Mouse (Mus musculus): Measurements from ENCODE around the gene Ero1lb. TPM values are rescaled to one million over a fixed set of nuclear protein-coding genes. Genes with fewer than 3 reads are reported as not detected.

The Ero1lb gene
- polyA plus RNA-seq, 1 experiment from 2014 or later: 2.1 TPM

GRCm38 (mm10) chr13:12543880-12544568 is 21.6 kb upstream of the Ero1lb start:
- ATAC-seq: peak; percentile 24; the same call in 1 of the 2 replicates
- Histone ChIP-seq H3K4me1 (peaks cover 7% of the 10 kb centered on the region; the same call in 1 of the 2 replicates), H3K36me3 (no peaks in the 10 kb centered on the region), H3K9ac (no peak overlapping the region), H3K27ac (no peak overlapping the region), H3K4me3 (no peak overlapping the region), H3K27me3 (replicated peaks) (no peaks in the 10 kb centered on the region; the same call in 1 of the 2 replicates), H3K4me2 (no peak overlapping the region), H3K9me3 (replicated peaks) (no peaks in the 10 kb centered on the region)
- WGBS (ENCODE audit: insufficient replicate concordance): 68% methylated on average over 8 of the region's 8 CpGs

GRCm38 (mm10) chr13:12554211-12554610 is 11.5 kb upstream of the Ero1lb start:
- Histone ChIP-seq H3K4me3 (no peak overlapping the region), H3K36me3 (no peaks in the 10 kb centered on the region), H3K4me1 (no peaks in the 10 kb centered on the region), H3K27me3 (replicated peaks) (no peaks in the 10 kb centered on the region), H3K4me2 (no peak overlapping the region), H3K27ac (no peak overlapping the region), H3K9ac (no peak overlapping the region), H3K9me3 (replicated peaks) (no peaks in the 10 kb centered on the region)
- no peak for ATAC-seq
- 44% methylated on average over 4 of the region's 4 CpGs for WGBS (ENCODE audit: insufficient replicate concordance)

GRCm38 (mm10) chr13:12559044-12559443 is 6.6 kb upstream of the Ero1lb start:
- no peak for ATAC-seq
- WGBS (ENCODE audit: insufficient replicate concordance): 45% methylated on average over 3 of the region's 3 CpGs
- no peak overlapping the region for H3K27ac ChIP-seq
- no peaks in the 10 kb centered on the region for H3K27me3 ChIP-seq (replicated peaks)
- no peaks in the 10 kb centered on the region for H3K9me3 ChIP-seq (replicated peaks)
- no peak overlapping the region for H3K9ac ChIP-seq
- H3K4me3 ChIP-seq: no peak overlapping the region
- H3K4me2 ChIP-seq: no peak overlapping the region
- H3K4me1 ChIP-seq: no peaks in the 10 kb centered on the region
- H3K36me3 ChIP-seq: no peaks in the 10 kb centered on the region

- Histone ChIP-seq H3K4me1 (no peaks in the 10 kb centered on the region), H3K27ac (no peak overlapping the region), H3K27me3 (replicated peaks) (no peaks in the 10 kb centered on the region), H3K9ac (no peak overlapping the region), H3K4me3 (no peak overlapping the region), H3K36me3 (no peaks in the 10 kb centered on the region), H3K4me2 (no peak overlapping the region), H3K9me3 (replicated peaks) (no peaks in the 10 kb centered on the region)
- no peak for ATAC-seq
- WGBS (ENCODE audit: insufficient replicate concordance): 57% methylated on average over 6 of the region's 6 CpGs
Measured at GRCm38 (mm10) chr13:12559462-12560120, 6.1 kb upstream of the Ero1lb start.

- H3K27me3 ChIP-seq (replicated peaks): peaks cover 7% of the 10 kb centered on the region
- H3K36me3 ChIP-seq: no peaks in the 10 kb centered on the region
- WGBS (ENCODE audit: insufficient replicate concordance): 67% methylated on average over 2 of the region's 2 CpGs
- no peak overlapping the region for H3K4me3 ChIP-seq
- H3K4me1 ChIP-seq: peaks cover 13% of the 10 kb centered on the region
- no peak for ATAC-seq
- H3K9me3 ChIP-seq (replicated peaks): no peaks in the 10 kb centered on the region
- H3K27ac ChIP-seq: no peak overlapping the region
- H3K4me2 ChIP-seq: no peak overlapping the region
- no peak overlapping the region for H3K9ac ChIP-seq
Measured at GRCm38 (mm10) chr13:12561729-12562128, 3.9 kb upstream of the Ero1lb start.

GRCm38 (mm10) chr13:12562256-12562655 is 3.4 kb upstream of the Ero1lb start:
- H3K27ac ChIP-seq: no peak overlapping the region
- ATAC-seq: no peak
- H3K9ac ChIP-seq: no peak overlapping the region
- H3K4me3 ChIP-seq: no peak overlapping the region
- 65% methylated on average over 4 of the region's 4 CpGs for WGBS (ENCODE audit: insufficient replicate concordance)
- H3K9me3 ChIP-seq (replicated peaks): no peaks in the 10 kb centered on the region
- H3K4me1 ChIP-seq: peaks cover 13% of the 10 kb centered on the region
- peaks cover 12% of the 10 kb centered on the region for H3K27me3 ChIP-seq (replicated peaks)
- no peak overlapping the region for H3K4me2 ChIP-seq
- H3K36me3 ChIP-seq: no peaks in the 10 kb centered on the region

- Histone ChIP-seq H3K4me3 (no peak overlapping the region), H3K27me3 (replicated peaks) (peaks cover 12% of the 10 kb centered on the region), H3K9me3 (replicated peaks) (no peaks in the 10 kb centered on the region), H3K4me1 (peaks cover 13% of the 10 kb centered on the region), H3K4me2 (no peak overlapping the region), H3K36me3 (no peaks in the 10 kb centered on the region), H3K9ac (no peak overlapping the region), H3K27ac (no peak overlapping the region)
- no peak for ATAC-seq
- WGBS (ENCODE audit: insufficient replicate concordance): 74% methylated on average over 1 of the region's 1 CpGs
Measured at GRCm38 (mm10) chr13:12567936-12568335, 2.3 kb downstream of the Ero1lb start.

GRCm38 (mm10) chr13:12568597-12569469 is 3.2 kb downstream of the Ero1lb start:
- Histone ChIP-seq H3K4me1 (peaks cover 13% of the 10 kb centered on the region), H3K9me3 (replicated peaks) (no peaks in the 10 kb centered on the region), H3K4me3 (no peak overlapping the region), H3K27me3 (replicated peaks) (peaks cover 12% of the 10 kb centered on the region), H3K27ac (no peak overlapping the region), H3K36me3 (no peaks in the 10 kb centered on the region), H3K4me2 (no peak overlapping the region), H3K9ac (no peak overlapping the region)
- no peak for ATAC-seq
- WGBS (ENCODE audit: insufficient replicate concordance): 51% methylated on average over 9 of the region's 9 CpGs

GRCm38 (mm10) chr13:12569741-12570140 is 4.1 kb downstream of the Ero1lb start:
- Histone ChIP-seq H3K4me1 (peaks cover 13% of the 10 kb centered on the region), H3K9ac (no peak overlapping the region), H3K27me3 (replicated peaks) (peaks cover 12% of the 10 kb centered on the region), H3K27ac (no peak overlapping the region), H3K9me3 (replicated peaks) (no peaks in the 10 kb centered on the region), H3K36me3 (no peaks in the 10 kb centered on the region), H3K4me3 (no peak overlapping the region), H3K4me2 (no peak overlapping the region)
- no peak for ATAC-seq
- WGBS (ENCODE audit: insufficient replicate concordance): 60% methylated on average over 7 of the region's 7 CpGs

- no peaks in the 10 kb centered on the region for H3K9me3 ChIP-seq (replicated peaks)
- H3K4me3 ChIP-seq: no peak overlapping the region
- WGBS (ENCODE audit: insufficient replicate concordance): 65% methylated on average over 9 of the region's 9 CpGs
- no peak overlapping the region for H3K9ac ChIP-seq
- no peak overlapping the region for H3K27ac ChIP-seq
- H3K27me3 ChIP-seq (replicated peaks): no peaks in the 10 kb centered on the region
- no peak overlapping the region for H3K4me2 ChIP-seq
- no peaks in the 10 kb centered on the region for H3K36me3 ChIP-seq
- H3K4me1 ChIP-seq: no peaks in the 10 kb centered on the region
- no peak for ATAC-seq
Measured at GRCm38 (mm10) chr13:12574979-12575536, 9.4 kb downstream of the Ero1lb start.

- Histone ChIP-seq H3K9ac (no peak overlapping the region), H3K9me3 (replicated peaks) (no peaks in the 10 kb centered on the region), H3K36me3 (no peaks in the 10 kb centered on the region), H3K4me2 (no peak overlapping the region), H3K4me1 (no peaks in the 10 kb centered on the region), H3K4me3 (no peak overlapping the region), H3K27ac (no peak overlapping the region), H3K27me3 (replicated peaks) (no peaks in the 10 kb centered on the region)
- ATAC-seq: no peak
- 51% methylated on average over 5 of the region's 5 CpGs for WGBS (ENCODE audit: insufficient replicate concordance)
Measured at GRCm38 (mm10) chr13:12578145-12578544, 12.5 kb downstream of the Ero1lb start.

- Histone ChIP-seq H3K36me3 (no peaks in the 10 kb centered on the region), H3K4me3 (no peak overlapping the region), H3K27me3 (replicated peaks) (no peaks in the 10 kb centered on the region), H3K4me1 (no peaks in the 10 kb centered on the region), H3K27ac (no peak overlapping the region), H3K9ac (no peak overlapping the region), H3K4me2 (no peak overlapping the region), H3K9me3 (replicated peaks) (no peaks in the 10 kb centered on the region)
- 7% methylated on average over 3 of the region's 3 CpGs for WGBS (ENCODE audit: insufficient replicate concordance)
- ATAC-seq: no peak
Measured at GRCm38 (mm10) chr13:12589003-12589402, 23.3 kb downstream of the Ero1lb start.

Measured in liver, embryonic 12.5 days (tissue).